Mouse (Mus musculus): Measurements from ENCODE around the gene Cnot8. TPM values are rescaled to one million over a fixed set of nuclear protein-coding genes. Genes with fewer than 3 reads are reported as not detected.
"Not testable (repeated sequence)": the region's sequence is repeated elsewhere in the genome, so short reads cannot be mapped to it uniquely, and the experiment has no call there.

Cnot8 gene
- polyA plus RNA-seq, 1 experiment from 2014 or later = 39.8 TPM

DNA sequence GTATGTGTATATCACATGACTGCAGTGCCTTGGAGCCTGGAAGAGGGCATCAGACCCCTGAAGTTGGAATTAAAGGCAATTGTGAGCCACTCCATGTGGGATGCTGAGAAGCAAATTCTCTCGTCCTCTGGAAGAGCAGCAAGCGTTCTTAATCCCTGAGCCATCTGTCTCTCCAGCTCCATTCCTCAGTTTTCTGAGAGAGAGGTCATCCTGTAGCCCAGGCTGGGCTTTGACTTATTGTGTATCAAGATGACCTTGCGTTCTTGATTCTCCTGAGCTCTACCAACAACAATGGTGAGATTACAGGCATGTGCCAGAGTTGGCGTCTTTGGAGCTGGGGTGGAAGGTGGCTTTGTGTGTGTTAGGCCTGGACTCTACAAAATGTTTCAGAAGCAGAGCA is 9.2 kb upstream of the Cnot8 start:
- no peak overlapping the region for H3K4me3 ChIP-seq (replicated peaks)
- DNase-seq (no peak), ATAC-seq (ENCODE audit: low read depth) (no peak)
- H3K27me3 ChIP-seq = peaks cover 52% of the 10 kb centered on the region
- no peak overlapping the region for H3K9ac ChIP-seq
- H3K27ac ChIP-seq = no peak overlapping the region
- H3K4me1 ChIP-seq (replicated peaks) = peaks cover 18% of the 10 kb centered on the region
- no peak overlapping the region for H3K4me2 ChIP-seq
- WGBS (ENCODE audit: insufficient replicate concordance) = 61% methylated on average over 4 of the region's 4 CpGs
- H3K9me3 ChIP-seq (replicated peaks) = no peaks in the 10 kb centered on the region
- no peaks in the 10 kb centered on the region for H3K36me3 ChIP-seq

DNA sequence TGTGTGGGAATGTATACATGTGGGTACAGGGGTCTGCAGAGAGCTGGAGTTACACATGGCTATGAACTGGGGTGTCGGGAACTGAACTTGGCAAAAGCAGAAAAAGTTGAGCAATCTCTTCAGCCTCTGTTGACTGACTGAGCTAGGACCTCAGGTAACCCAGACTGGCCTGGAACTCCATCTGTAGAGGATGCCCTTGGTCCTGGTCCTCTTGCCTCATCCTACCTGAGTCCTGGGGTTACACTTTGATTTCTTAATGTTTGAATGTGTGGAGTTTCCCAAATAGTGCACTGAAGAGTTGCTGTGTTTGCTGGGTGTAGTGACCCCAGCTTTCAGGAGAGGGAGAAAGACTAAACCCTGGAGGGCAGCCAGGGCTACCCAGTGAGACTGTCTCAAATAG is 8.4 kb upstream of the Cnot8 start:
- WGBS (ENCODE audit: insufficient replicate concordance) = 60% methylated on average over 1 of the region's 1 CpGs
- Histone ChIP-seq H3K9me3 (replicated peaks) (no peaks in the 10 kb centered on the region), H3K36me3 (no peaks in the 10 kb centered on the region), H3K27ac (no peak overlapping the region), H3K4me1 (replicated peaks) (peaks cover 18% of the 10 kb centered on the region), H3K4me2 (no peak overlapping the region), H3K9ac (no peak overlapping the region), H3K27me3 (peaks cover 52% of the 10 kb centered on the region), H3K4me3 (replicated peaks) (no peak overlapping the region)
- ATAC-seq (ENCODE audit: low read depth) = peak; percentile 67
- DNase-seq = no peak

DNA sequence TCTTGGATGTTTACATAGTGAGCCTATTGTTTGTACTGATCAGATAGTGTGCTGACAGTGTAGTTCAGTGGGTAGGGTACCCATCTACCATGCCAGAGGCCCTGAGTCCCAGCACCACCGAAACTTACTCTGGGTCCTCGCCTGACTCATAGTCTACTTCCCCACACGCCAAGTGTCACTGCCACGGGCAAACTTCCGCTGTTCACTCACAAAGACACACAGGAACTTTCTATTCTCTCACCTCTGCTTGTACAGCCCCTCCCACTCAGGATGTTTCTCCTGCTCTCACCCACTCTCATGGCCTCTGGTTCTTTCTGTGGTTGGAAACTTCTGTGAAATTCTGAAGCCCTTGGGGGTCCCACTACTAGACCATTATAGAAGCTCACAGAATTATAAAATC is 7.8 kb upstream of the Cnot8 start:
- Histone ChIP-seq H3K27me3 (peaks cover 52% of the 10 kb centered on the region), H3K4me1 (replicated peaks) (peaks cover 18% of the 10 kb centered on the region), H3K4me2 (no peak overlapping the region), H3K4me3 (replicated peaks) (no peak overlapping the region), H3K9ac (no peak overlapping the region), H3K36me3 (no peaks in the 10 kb centered on the region), H3K9me3 (replicated peaks) (no peaks in the 10 kb centered on the region), H3K27ac (no peak overlapping the region)
- ATAC-seq (ENCODE audit: low read depth) (0 out of 2 replicates have a peak, but pooled peaks have one; percentile 2), DNase-seq (no peak)
- 42% methylated on average over 5 of the region's 5 CpGs for WGBS (ENCODE audit: insufficient replicate concordance)

DNA sequence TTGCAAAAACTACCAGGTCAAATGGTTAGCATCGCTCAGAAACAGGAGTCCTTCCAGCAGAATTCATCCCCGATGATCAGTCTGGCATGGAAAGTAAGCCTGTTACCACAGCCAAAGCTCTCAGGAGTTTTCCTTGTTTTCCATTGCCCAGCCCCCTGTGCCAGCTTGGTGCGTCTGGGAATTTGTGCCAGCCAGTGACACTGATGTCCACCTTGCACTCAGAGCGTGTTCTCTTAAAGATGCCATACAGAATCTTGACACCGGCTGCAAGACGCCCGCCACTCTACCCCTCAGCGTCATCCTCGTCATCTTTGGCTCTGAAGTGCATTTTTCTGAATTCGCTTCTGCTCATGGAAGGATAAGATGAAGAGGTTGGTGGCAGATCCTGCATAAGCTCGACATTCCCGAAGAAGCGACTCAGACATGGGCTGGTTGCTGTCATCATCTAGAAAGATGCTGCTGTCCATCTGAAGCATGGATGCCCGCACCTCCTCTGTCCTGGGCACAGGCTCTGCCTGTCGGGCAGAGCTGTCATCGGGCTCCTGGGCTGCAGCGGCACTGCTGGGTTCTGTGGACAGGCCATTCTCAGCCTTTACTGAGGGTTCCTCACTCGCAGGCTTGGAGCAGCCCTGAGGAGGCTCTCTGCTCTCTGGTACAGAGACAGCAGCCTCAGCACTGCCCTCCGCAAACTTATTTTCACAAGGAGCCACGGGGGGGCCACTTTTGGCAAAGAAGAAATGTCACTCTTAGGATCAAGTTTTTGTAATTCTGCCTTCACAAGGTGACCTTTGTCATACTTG is 6.9 kb upstream of the Cnot8 start:
- Histone ChIP-seq H3K27me3 (peaks cover 52% of the 10 kb centered on the region), H3K4me3 (replicated peaks) (peak overlapping the region; percentile 45), H3K36me3 (no peaks in the 10 kb centered on the region), H3K4me1 (replicated peaks) (peaks cover 18% of the 10 kb centered on the region), H3K9ac (no peak overlapping the region), H3K27ac (no peak overlapping the region), H3K4me2 (peak overlapping the region; percentile 63), H3K9me3 (replicated peaks) (no peaks in the 10 kb centered on the region)
- ATAC-seq (ENCODE audit: low read depth) = no peak
- no peak for DNase-seq
- 45% methylated on average over 20 of the region's 20 CpGs for WGBS (ENCODE audit: insufficient replicate concordance)

DNA sequence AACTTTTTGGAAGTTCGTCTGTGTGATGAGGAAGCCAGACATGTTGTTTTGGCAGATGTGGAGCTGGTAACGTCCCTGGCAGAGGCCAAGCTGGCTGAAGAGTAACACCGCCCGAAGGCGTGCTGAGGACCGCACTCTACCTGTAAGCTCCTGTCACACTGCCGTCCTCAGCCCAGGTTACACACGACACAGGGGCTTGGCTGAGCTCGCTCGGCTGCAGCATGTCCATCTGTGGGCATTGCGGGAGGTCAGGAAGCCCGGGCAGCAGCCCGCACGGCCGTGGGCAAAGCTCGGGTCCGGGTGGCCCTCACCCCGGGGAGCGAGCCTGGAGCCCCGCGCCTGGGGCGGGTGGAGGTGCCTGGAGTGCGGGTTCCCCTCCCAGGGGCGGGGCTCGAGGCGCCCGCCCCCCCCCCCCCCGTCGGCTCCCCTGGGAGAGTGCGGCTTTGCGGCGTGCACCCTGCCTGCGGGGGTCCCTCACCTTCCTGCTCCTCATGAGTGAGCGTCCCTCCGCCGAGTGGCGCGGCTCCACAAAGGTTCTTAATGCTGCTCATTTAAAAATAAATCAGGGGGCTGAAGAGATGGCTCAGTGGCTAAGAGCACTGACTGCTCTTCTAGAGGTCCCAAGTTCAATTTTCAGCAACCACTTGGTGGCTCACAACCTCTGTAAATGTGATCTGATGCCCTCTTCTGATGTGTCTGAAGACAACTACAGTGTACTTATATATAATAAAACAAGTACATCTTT is 6.2 kb upstream of the Cnot8 start:
- H3K4me1 ChIP-seq (replicated peaks) = peaks cover 14% of the 10 kb centered on the region
- 0 out of 2 replicates have a peak, but pooled peaks have one; percentile 40 for ATAC-seq (ENCODE audit: low read depth)
- peak overlapping the region; percentile 46; the same call in 1 of the 2 replicates for H3K9ac ChIP-seq
- no peak overlapping the region for H3K27ac ChIP-seq
- H3K27me3 ChIP-seq = peaks cover 52% of the 10 kb centered on the region
- WGBS (ENCODE audit: insufficient replicate concordance) = 2% methylated on average over 32 of the region's 38 CpGs
- H3K4me3 ChIP-seq (replicated peaks) = peak overlapping the region; percentile 45
- H3K36me3 ChIP-seq = no peaks in the 10 kb centered on the region
- H3K9me3 ChIP-seq (replicated peaks) = no peaks in the 10 kb centered on the region
- peak overlapping the region; percentile 63 for H3K4me2 ChIP-seq
- DNase-seq = no peak

DNA sequence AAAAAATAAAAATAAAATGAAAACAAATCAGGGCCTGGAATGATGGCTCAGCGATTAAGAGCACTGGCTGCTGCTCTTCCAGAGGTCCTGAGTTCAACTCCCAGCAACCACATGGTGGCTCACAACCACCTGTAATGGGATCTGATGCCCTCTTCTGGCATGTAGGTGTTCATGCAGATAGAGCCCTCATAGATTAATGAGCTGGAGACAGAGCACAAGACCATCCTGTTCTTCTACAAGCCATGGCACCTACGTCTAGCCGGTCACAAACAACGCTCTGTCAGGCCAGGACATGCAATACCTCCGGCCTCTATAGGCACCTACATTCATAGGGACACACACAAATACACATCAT is 5.6 kb upstream of the Cnot8 start:
- peaks cover 15% of the 10 kb centered on the region for H3K4me1 ChIP-seq (replicated peaks)
- H3K4me2 ChIP-seq = peak overlapping the region; percentile 63; the same call in 1 of the 2 replicates
- not testable (repeated sequence) for H3K9me3 ChIP-seq (replicated peaks); H3K36me3 ChIP-seq; DNase-seq; ATAC-seq (ENCODE audit: low read depth); H3K9ac ChIP-seq; H3K4me3 ChIP-seq (replicated peaks); H3K27ac ChIP-seq
- 56% methylated on average over 5 of the region's 5 CpGs for WGBS (ENCODE audit: insufficient replicate concordance)
- peaks cover 52% of the 10 kb centered on the region for H3K27me3 ChIP-seq

DNA sequence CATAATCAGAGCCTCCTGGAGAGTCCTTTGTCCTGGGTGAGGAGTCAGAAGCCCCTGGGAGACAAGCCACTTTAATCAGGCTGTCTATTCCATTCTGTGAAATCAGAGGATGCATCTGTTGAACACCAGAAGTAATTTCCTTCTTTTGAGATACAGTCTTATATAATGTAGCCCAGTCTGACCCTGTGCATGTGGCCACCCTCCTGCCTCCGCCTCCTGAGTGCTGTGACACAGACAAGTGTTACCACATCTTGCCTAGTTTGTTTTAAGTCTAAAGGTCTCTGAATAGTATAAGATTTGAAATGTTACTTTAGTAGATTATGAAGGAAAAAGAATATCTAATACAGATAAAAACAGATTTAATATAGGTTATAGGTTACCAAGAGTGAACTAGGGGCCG is 3.9 kb upstream of the Cnot8 start:
- Histone ChIP-seq H3K9ac (no peak overlapping the region), H3K4me2 (no peak overlapping the region), H3K9me3 (replicated peaks) (no peaks in the 10 kb centered on the region), H3K4me3 (replicated peaks) (no peak overlapping the region), H3K27me3 (peaks cover 42% of the 10 kb centered on the region), H3K4me1 (replicated peaks) (peaks cover 23% of the 10 kb centered on the region), H3K36me3 (no peaks in the 10 kb centered on the region), H3K27ac (no peak overlapping the region)
- DNase-seq (no peak), ATAC-seq (ENCODE audit: low read depth) (no peak)
- WGBS (ENCODE audit: insufficient replicate concordance) = 86% methylated on average over 2 of the region's 2 CpGs

DNA sequence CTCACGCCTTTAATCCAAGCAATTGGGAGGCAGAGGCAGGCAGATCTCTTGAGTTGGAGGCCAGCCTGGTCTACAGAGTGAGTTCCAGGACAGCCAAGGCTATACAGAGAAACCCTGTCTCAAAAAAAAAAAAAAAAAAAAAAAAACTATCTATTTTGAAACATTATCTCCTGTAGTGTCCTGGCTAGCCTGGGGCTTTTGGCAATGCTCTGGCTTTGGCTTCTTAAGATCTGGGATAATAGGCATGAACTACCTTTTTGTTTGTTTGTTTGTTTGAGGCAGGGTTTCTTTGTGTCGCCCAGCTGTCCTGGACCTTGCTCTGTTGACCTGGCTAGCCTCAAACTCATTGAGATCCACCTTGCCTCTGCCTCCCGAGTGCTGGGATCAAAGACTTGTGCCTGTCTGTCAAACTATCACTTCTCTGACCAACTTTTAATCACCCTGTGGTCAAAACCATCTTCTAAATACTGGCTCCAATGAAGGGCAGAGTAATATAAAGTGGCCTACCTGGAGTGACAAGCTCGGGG is 2.7 kb upstream of the Cnot8 start:
- Histone ChIP-seq H3K36me3 (no peaks in the 10 kb centered on the region), H3K4me2 (no peak overlapping the region), H3K4me3 (replicated peaks) (no peak overlapping the region), H3K4me1 (replicated peaks) (peaks cover 35% of the 10 kb centered on the region), H3K9ac (no peak overlapping the region), H3K27ac (no peak overlapping the region), H3K27me3 (peaks cover 30% of the 10 kb centered on the region), H3K9me3 (replicated peaks) (no peaks in the 10 kb centered on the region)
- 65% methylated on average over 4 of the region's 4 CpGs for WGBS (ENCODE audit: insufficient replicate concordance)
- DNase-seq (no peak), ATAC-seq (ENCODE audit: low read depth) (no peak)

DNA sequence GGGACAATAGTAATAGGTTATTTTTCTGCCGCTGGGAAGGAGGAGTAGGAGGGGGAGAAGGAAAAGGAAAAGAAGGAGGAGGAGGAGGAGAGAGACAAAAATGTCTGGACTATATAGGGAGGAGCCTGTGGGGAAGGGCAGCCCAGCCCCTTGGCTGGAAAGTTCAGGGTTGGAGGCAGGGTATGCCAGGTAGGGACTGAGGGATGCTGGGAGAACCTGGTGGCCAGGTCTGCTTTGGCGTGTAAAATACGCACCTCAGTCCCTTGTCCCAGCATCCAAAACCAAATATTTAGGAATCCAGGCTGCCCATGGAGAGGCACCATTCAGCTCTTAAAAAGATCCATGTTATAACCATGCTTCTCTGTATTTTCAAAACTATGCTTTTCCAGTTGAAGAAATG is 1.8 kb upstream of the Cnot8 start:
- no peak overlapping the region for H3K9ac ChIP-seq
- peaks cover 21% of the 10 kb centered on the region for H3K27me3 ChIP-seq
- H3K9me3 ChIP-seq (replicated peaks) = no peaks in the 10 kb centered on the region
- DNase-seq (no peak), ATAC-seq (ENCODE audit: low read depth) (no peak)
- no peak overlapping the region for H3K27ac ChIP-seq
- peaks cover 35% of the 10 kb centered on the region for H3K4me1 ChIP-seq (replicated peaks)
- no peak overlapping the region for H3K4me2 ChIP-seq
- H3K36me3 ChIP-seq = no peaks in the 10 kb centered on the region
- H3K4me3 ChIP-seq (replicated peaks) = no peak overlapping the region
- 73% methylated on average over 3 of the region's 3 CpGs for WGBS (ENCODE audit: insufficient replicate concordance)

DNA sequence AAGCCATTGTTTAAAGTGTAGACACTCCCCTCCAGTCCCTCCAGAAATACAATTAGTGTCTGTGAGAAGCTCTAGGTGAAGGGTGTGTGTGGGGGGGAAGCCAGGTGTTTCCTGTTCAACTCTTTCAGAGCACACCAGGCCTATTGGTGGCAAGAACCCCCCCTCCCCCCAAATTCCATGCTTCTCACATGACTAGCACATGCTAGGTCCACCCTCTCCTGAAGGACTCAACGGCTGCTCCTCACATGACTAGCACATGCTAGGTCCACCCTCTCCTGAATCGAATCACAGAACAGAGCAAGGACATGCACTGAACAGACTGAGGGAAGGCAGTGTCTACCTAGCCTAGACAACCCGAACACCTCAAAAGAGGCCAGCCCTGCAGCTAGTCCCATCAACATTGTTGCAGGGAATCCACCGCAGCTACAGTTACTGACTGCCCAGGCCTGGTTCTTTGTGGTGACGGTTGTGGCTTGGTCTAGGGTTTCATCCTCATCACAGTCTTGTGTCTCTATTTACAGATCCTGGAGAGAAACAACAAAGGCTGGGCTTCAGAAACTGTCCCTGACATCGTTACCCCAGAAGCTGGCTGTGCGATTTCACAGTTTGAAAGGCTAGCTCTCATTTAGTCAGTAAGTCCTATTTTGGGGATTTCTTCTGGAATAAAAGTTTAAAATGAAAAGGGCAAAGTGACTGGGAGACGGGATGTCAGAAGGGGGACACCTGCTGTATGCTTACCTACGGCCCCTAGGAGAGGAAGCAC is 1.2 kb upstream of the Cnot8 start:
- DNase-seq (no peak), ATAC-seq (ENCODE audit: low read depth) (no peak)
- peaks cover 15% of the 10 kb centered on the region for H3K27me3 ChIP-seq
- WGBS (ENCODE audit: insufficient replicate concordance) = 78% methylated on average over 9 of the region's 9 CpGs
- peaks cover 35% of the 10 kb centered on the region for H3K4me1 ChIP-seq (replicated peaks)
- H3K4me2 ChIP-seq = peak overlapping the region; percentile 84
- peak overlapping the region; percentile 83; the same call in 1 of the 2 replicates for H3K4me3 ChIP-seq (replicated peaks)
- H3K9ac ChIP-seq = peak overlapping the region; percentile 93
- no peaks in the 10 kb centered on the region for H3K9me3 ChIP-seq (replicated peaks)
- no peaks in the 10 kb centered on the region for H3K36me3 ChIP-seq
- H3K27ac ChIP-seq = peak overlapping the region; percentile 35

DNA sequence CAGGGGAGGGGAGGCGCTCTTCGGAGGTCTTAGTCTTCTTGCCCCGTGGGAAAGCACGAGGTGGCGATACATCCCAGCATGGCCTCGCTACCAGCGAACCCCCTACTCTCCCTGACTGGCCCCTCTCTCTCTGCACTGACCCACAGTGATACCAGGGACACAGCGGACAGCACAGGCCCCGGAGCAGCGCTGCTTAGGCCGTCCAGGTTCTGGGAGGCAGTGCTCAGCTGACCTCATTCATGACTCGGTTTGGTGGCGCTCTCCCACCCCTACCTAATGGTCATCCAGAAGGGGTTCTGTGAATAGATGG is 654 bp upstream of the Cnot8 start:
- Histone ChIP-seq H3K9me3 (replicated peaks) (no peaks in the 10 kb centered on the region), H3K4me2 (peak overlapping the region; percentile 84), H3K4me3 (replicated peaks) (peak overlapping the region; percentile 83), H3K4me1 (replicated peaks) (peaks cover 39% of the 10 kb centered on the region), H3K27ac (peak overlapping the region; percentile 35), H3K36me3 (0 out of 2 replicates have a peak, but pooled peaks cover under 1% of the 10 kb centered on the region), H3K27me3 (peaks cover 10% of the 10 kb centered on the region; the same call in 1 of the 2 replicates), H3K9ac (peak overlapping the region; percentile 93)
- DNase-seq (no peak), ATAC-seq (ENCODE audit: low read depth) (0 out of 2 replicates have a peak, but pooled peaks have one; percentile 3)
- WGBS (ENCODE audit: insufficient replicate concordance) = 57% methylated on average over 13 of the region's 13 CpGs

Data from liver, embryonic 13.5 days (tissue).